Mouse (Mus musculus): ENCODE measurements around the gene Nemf.
A peak's percentile ranks its signal among the peaks of the same experiment; 100 is the strongest.
"Not testable (repeated sequence)": the region's sequence is repeated elsewhere in the genome, so short reads cannot be mapped to it uniquely, and the experiment has no call there.

The Nemf gene

GRCm38 (mm10) chr12:69356546-69357299 is at the start of gene Nemf:
Gene Nemf (minus strand): TSS chr12:69357165.
- peak; percentile 88 for DNase-seq (ENCODE audit: low read depth)

- no peak for DNase-seq (ENCODE audit: low read depth)
Measured at GRCm38 (mm10) chr12:69402594-69403167, 45.7 kb upstream of the Nemf start.

GRCm38 (mm10) chr12:69402100-69402499 is 45.1 kb upstream of the Nemf start:
- no peak for DNase-seq (ENCODE audit: low read depth)

GRCm38 (mm10) chr12:69400871-69401286 is 43.9 kb upstream of the Nemf start:
- DNase-seq (ENCODE audit: low read depth) = peak; percentile 51

- DNase-seq (ENCODE audit: low read depth) = no peak
Measured at GRCm38 (mm10) chr12:69400367-69400766, 43.4 kb upstream of the Nemf start.

GRCm38 (mm10) chr12:69394456-69394855 is 37.5 kb upstream of the Nemf start:
- no peak for DNase-seq (ENCODE audit: low read depth)

- DNase-seq (ENCODE audit: low read depth) = no peak
Measured at GRCm38 (mm10) chr12:69393076-69393475, 36.1 kb upstream of the Nemf start.

- DNase-seq (ENCODE audit: low read depth) = no peak
Measured at GRCm38 (mm10) chr12:69390000-69390698, 33.2 kb upstream of the Nemf start.

- no peak for DNase-seq (ENCODE audit: low read depth)
Measured at GRCm38 (mm10) chr12:69389273-69389938, 32.4 kb upstream of the Nemf start.

GRCm38 (mm10) chr12:69388321-69388869 is 31.4 kb upstream of the Nemf start:
- no peak for DNase-seq (ENCODE audit: low read depth)

GRCm38 (mm10) chr12:69386281-69386732 is 29.3 kb upstream of the Nemf start:
- DNase-seq (ENCODE audit: low read depth) = peak; percentile 38

GRCm38 (mm10) chr12:69385542-69386280 is 28.7 kb upstream of the Nemf start:
- peak; percentile 87 for DNase-seq (ENCODE audit: low read depth)

GRCm38 (mm10) chr12:69384606-69385005 is 27.6 kb upstream of the Nemf start:
- DNase-seq (ENCODE audit: low read depth) = no peak

GRCm38 (mm10) chr12:69382880-69383279 is 25.9 kb upstream of the Nemf start:
- no peak for DNase-seq (ENCODE audit: low read depth)

- no peak for DNase-seq (ENCODE audit: low read depth)
Measured at GRCm38 (mm10) chr12:69378558-69379454, 21.8 kb upstream of the Nemf start.

GRCm38 (mm10) chr12:69377636-69378035 is 20.7 kb upstream of the Nemf start:
- DNase-seq (ENCODE audit: low read depth) = not testable (repeated sequence)

GRCm38 (mm10) chr12:69377188-69377587 is 20.2 kb upstream of the Nemf start:
- DNase-seq (ENCODE audit: low read depth) = no peak

- DNase-seq (ENCODE audit: low read depth) = no peak
Measured at GRCm38 (mm10) chr12:69376132-69376531, 19.2 kb upstream of the Nemf start.

GRCm38 (mm10) chr12:69373850-69374766 is 17.1 kb upstream of the Nemf start:
- peak; percentile 62 for DNase-seq (ENCODE audit: low read depth)
